Mouse (Mus musculus): ENCODE data around the gene Ppib.

Gene Ppib

GRCm38 (mm10) chr9:66059583-66060307 lies at the start of gene Ppib:
Gene Ppib, plus strand, starts transcription at chr9:66060222.
- DNase-seq (ENCODE audit: low spot score in 2 of 2), result peak; percentile 91 to 97

GRCm38 (mm10) chr9:66020601-66021000 lies 39.4 kb upstream of the Ppib start:
- DNase-seq (ENCODE audit: low spot score in 2 of 2), result no peak

GRCm38 (mm10) chr9:66038082-66038481 lies 21.9 kb upstream of the Ppib start:
- DNase-seq (ENCODE audit: low spot score in 2 of 2), result no peak

GRCm38 (mm10) chr9:66038581-66038980 lies 21.4 kb upstream of the Ppib start:
- no peak for DNase-seq (ENCODE audit: low spot score in 2 of 2)

DNA sequence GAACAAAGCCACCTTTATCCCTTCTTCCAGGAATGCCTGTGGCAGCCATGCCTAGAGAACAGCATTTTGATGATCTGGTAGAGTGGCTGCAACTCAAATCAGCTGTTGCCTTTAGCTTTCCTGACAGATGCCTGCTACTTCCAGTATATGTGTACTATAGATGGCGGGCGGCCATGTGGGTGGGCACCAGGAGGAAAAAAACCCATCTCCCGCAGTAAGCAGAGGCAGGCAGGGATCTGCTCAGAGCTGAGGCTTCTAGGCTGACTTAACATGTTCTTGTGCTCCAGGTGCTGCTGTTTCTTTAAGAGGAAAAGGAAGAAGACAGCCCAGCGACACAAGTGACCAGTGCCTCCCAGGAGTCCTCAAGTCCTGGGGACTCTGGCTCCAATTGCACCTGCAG lies 20.7 kb upstream of the Ppib start:
- no peak for DNase-seq (ENCODE audit: low spot score in 2 of 2)

GRCm38 (mm10) chr9:66040801-66041200 lies 19.2 kb upstream of the Ppib start:
- no peak for DNase-seq (ENCODE audit: low spot score in 2 of 2)

GRCm38 (mm10) chr9:66042331-66042730 lies 17.7 kb upstream of the Ppib start:
- no peak for DNase-seq (ENCODE audit: low spot score in 2 of 2)

GRCm38 (mm10) chr9:66043241-66043640 lies 16.8 kb upstream of the Ppib start:
- no peak for DNase-seq (ENCODE audit: low spot score in 2 of 2)

- no peak for DNase-seq (ENCODE audit: low spot score in 2 of 2)
Measured at GRCm38 (mm10) chr9:66049931-66050601, 10.0 kb upstream of the Ppib start.

- no peak for DNase-seq (ENCODE audit: low spot score in 2 of 2)
Measured at GRCm38 (mm10) chr9:66051493-66051892, 8.5 kb upstream of the Ppib start.

DNA sequence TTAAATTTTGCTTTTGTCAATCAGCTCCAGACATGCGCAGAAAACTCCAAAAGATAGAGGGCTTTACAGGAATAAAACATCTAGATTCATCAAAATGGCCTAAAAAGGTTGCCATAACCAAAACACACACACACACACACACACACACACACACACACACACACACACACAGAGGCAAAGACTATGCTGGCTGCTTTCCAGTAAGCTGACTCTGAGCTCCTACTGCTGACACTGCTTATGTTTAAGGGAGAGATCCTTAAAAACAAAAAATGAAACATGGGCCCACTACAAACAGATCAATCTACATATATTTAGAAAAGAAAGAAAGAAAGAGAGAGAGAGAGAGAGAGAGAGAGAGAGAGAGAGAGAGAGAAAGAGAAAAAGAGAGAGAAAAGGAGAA lies 7.3 kb upstream of the Ppib start:
- DNase-seq (ENCODE audit: low spot score in 2 of 2), result no peak

- no peak for DNase-seq (ENCODE audit: low spot score in 2 of 2)
Measured at GRCm38 (mm10) chr9:66053620-66054019, 6.4 kb upstream of the Ppib start.

DNA sequence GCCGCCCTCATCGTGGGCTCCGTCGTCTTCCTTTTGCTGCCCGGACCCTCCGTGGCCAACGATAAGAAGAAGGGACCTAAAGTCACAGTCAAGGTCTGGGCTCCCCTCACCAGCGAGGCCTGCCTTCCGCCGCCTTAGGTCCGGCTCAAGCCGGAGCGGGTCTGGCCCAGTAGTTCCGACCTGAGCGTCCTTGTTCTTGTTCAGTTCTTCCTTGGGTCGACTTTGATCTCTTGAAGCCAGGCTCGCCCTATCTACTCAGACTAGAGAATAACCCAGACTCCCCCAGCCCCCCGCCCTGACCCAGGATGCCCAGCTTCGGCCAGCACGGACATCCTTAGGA lies 256 bp downstream of the Ppib start:
- DNase-seq (ENCODE audit: low spot score in 2 of 2), result no peak

- DNase-seq (ENCODE audit: low spot score in 2 of 2), result no peak
Measured at GRCm38 (mm10) chr9:66060986-66061385, 964 bp downstream of the Ppib start.

DNA sequence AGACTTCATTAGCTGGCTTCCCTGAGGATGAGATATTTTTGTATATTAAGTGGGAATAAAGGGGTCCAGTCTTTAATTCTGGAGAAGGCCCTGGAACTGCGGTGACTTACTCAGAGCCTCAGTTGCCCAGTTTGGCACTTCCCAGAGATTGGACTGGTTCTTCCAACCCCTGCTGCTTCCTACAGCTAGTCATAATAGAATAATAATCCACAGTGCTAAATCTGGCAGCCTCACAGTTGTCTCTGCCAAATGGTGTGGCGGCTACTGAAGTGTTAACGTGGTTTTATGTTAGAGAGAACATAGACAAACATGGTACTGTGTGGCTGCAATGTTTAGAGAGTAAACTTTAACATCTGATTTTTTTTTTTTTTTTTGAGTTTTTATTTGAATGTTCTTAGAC lies 1.6 kb downstream of the Ppib start:
- no peak for DNase-seq (ENCODE audit: low spot score in 2 of 2)

DNA sequence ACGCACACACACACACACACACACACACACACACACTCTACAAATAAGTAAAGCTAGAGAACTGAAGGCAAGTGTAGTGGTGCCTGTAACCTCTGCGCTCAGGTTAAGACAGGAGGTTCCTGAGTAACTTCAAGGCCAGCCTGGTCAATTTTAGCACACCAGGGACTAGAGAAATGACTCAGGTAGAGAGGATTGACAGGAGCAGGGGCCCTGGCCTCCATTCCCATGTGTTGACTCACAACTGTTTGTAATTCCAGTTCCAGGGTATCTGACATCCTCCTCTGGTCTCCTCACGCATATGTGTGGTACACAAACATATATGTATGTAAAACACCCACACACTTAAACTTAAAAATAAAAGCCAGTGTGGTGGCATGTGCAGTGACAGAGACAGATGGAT lies 3.4 kb downstream of the Ppib start:
- DNase-seq (ENCODE audit: low spot score in 2 of 2), result no peak

DNA sequence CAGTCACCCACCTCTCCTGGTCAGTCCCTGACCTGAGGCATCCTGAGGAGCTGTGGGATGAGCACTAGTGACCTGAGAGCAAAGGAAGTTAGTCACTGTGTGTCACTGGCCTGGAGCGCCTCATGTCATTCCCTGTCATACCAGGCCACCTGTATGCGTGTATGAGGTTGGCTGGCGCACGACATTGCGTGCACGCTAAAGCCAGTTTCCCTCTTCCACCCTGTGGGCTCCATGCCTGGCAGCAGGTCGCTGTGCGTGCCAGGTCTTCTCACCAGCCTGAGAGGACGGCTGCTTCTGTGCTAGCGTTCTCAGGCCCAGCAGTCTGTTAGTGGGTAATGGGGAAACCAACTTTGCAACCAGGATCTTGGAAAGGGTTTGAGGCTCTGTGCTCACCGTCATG lies 4.3 kb downstream of the Ppib start:
- DNase-seq (ENCODE audit: low spot score in 2 of 2), result no peak

DNA sequence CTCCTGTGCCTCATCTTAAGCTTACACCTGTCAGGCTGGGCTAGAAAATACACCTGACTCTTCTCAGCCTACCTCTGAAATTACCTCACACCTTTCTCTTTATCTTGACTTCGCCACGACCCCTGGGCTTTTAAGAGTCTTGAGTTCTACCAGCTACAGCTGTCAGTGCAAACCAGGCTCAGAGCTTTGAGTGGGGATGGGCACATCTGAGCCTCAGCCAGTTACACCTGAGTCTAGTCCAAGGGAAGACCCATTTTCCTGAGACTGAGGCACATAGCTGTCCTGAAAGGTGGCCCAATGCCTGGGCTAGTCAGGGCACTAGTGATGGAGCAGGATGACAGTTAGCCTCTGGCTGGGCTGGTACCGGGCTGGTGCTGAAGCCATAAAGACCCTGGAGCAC lies 6.8 kb downstream of the Ppib start:
- DNase-seq (ENCODE audit: low spot score in 2 of 2), result no peak

DNA sequence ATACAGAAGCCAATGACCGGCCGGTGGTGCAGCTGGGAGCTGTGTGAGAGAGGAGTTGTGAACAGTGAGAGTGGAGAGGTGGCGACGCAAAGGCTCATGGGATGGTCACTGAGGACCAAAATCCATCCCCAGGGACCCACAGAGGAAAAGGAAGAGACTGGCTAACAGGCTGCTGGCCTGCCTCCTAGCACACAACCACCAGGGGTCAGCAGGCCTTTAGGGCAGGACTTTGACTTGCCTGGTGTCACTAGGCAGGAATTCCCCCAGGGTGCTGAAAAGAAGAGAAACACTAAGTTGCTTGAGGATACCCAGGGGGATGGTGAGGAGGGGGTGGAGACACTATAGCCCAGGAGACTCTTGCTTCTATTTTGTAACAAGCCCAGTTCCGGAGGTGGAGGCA lies 7.5 kb downstream of the Ppib start:
- no peak for DNase-seq (ENCODE audit: low spot score in 2 of 2)

DNA sequence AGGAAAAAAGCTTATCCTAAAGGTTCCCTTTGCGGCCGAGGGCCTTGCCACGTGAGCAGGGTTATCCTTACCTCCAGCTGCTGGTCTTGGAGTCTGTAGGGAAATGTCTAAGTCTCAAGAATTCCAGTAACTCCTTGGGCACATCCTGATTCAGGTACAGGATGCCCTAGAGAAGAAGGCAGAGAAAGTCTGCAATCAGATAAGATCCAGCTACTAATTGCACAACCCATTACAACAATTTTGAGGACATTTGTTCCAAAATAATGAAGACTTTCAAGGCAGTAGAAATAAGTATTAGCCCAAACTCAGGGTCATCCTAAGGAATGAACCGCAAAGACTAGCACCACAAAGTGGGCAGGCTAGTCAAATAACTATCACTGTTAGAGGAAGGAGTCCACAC lies 8.0 kb downstream of the Ppib start:
- DNase-seq (ENCODE audit: low spot score in 2 of 2), result no peak

DNA sequence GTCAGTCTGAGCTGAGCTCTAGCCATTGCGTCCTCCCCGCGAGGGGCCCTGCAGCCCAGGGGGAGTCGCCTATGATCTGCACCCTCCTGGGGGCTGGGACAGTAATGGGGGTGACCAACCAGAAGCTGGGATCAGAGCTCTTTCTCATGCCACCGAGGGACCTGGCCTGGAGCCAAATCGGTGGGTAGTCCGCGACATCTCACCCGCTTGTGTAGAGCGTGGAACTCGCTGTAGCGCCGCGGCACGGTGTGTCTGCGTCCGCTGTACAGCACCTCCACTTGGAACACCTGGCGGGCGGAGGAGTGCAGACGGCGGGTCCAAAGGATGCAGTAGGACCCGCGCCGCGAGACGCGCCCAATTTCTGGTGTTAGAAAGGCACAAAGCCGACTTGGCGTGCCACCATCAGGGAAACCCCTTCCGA lies 9.0 kb downstream of the Ppib start:
- no peak for DNase-seq (ENCODE audit: low spot score in 2 of 2)

DNA sequence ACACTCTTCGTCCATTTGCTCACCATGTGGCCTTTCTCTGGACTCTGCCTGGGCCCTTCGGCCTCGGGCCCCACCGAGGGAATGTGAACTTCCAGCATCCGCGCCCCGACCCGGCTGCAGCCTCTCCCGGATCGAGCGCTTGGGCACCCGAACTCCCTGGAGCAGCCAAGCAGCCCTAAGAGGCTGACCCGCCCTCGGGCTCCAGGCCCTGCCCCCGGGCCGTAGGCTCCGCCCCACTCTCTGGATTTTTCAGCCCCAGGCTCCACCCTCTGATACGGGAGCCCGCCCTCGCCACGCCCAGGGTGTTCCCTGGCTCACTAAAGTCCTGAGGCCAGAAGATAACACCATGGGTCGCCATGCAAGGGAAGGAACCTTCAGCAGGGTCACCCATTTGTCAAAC lies 9.6 kb downstream of the Ppib start, which contains the start of gene Snx22:
TSS of gene Snx22 (minus strand) at position 137 of the 400 bp plus-strand sequence.
- peak; percentile 83 to 88 for DNase-seq (ENCODE audit: low spot score in 2 of 2)

- no peak for DNase-seq (ENCODE audit: low spot score in 2 of 2)
Measured at GRCm38 (mm10) chr9:66070151-66070550, 10.1 kb downstream of the Ppib start.

DNA sequence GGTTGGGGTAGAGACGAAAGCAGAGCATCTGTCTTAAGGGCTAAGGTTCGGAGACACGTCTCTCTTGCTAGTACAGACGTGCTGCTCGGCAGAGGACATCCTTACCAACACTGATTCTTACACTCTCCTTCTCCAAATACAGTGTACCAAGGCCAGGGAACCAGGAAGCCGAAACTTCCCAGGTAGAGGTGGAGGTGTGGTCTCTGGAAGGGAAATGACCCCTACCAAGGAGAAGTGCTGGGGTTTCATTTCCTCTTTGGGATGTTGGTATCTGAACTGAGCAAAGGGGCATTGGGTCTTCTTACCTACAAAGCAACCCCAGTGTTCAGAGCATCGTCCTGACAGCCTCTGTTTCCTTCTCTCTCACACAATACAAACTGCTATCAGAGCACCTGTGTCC lies 12.7 kb downstream of the Ppib start:
- no peak for DNase-seq (ENCODE audit: low spot score in 2 of 2)

Data from urinary bladder, adult 18-20 months (tissue).